Mouse (Mus musculus): ENCODE measurements around the gene Dcaf4.

DNA sequence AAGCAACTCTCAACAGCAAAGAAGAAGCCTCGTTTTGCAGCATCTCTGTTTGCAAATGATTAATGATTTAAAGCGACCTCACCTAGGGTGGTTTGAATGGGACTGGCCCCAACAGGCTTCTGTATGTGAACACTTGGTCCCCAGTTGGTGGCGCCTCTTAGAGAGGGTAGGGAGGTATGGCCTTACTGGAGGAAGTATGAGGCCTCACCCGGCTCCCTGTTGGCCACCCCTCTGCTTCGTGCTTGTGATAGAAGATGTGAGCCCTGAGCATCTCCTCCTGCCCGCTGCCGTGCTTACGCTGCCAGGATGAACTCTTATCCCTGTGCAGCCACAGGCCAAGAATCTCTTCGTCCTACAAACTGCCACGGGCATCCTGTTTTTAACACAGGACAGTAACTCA is 13.7 kb upstream of the Dcaf4 start:
- TF ChIP-seq CTCF (IDR thresholded peaks at IDR 0.05; ENCODE audit: low read depth) = no peak
- no peak for TF ChIP-seq EP300 (IDR thresholded peaks at IDR 0.05; ENCODE audit: low read depth)
